Mouse (Mus musculus): Measurements from ENCODE around the gene Dupd1.

GRCm38 (mm10) chr14:21747436-21748141, 33.2 kb upstream of the Dupd1 start:
- TF ChIP-seq CTCF (IDR thresholded peaks at IDR 0.05; ENCODE audit: control insufficient read depth, insufficient read depth, insufficient read length) (no peak), MAX (IDR thresholded peaks at IDR 0.05) (no peak), USF1 (IDR thresholded peaks at IDR 0.05; ENCODE audit: low read depth) (no peak), CEBPB (IDR thresholded peaks at IDR 0.05; ENCODE audit: low read depth) (no peak), MYOD1 (IDR thresholded peaks at IDR 0.05; ENCODE audit: control insufficient read depth, insufficient read length, low read depth) (no peak), MYOG (IDR thresholded peaks at IDR 0.05; ENCODE audit: control insufficient read depth, extremely low read depth, insufficient read length) (no peak), FOSL1 (IDR thresholded peaks at IDR 0.05; ENCODE audit: insufficient read depth, low read length, poor library complexity, severe bottlenecking) (no peak)

All from C2C12 (cell line).